Mouse (Mus musculus) left cerebral cortex, postnatal 25 days (tissue): ENCODE results near the gene Hspa12b. TPM values are rescaled to one million over a fixed set of nuclear protein-coding genes. Genes with fewer than 3 reads are reported as not detected.

Experiments used
- total RNA-seq, 2 experiments: library from RNA; stranded (reverse); gene quantifications; 2 replicates each; pipeline ENCODE4 v1.2.3; 2021

Gene Hspa12b
- total RNA-seq, 2 experiments from 2014 or later: 8.9 TPM

Other genes starting within 250 kb of the Hspa12b start
- gene 4930402H24Rik, start 220.9 kb upstream of the Hspa12b start, total RNA-seq: 10 to 100 TPM; 67.1 to 78.1 TPM
- gene Atrn, start 220.8 kb upstream of the Hspa12b start, total RNA-seq: 100 to 1,000 TPM; 122 to 127 TPM
- gene Gfra4, start 84.2 kb upstream of the Hspa12b start, total RNA-seq: 10 to 100 TPM; 58.3 to 63.0 TPM
- 1 to 10 TPM; 4.1 to 6.9 TPM for gene Adam33, start 63.5 kb upstream of the Hspa12b start, total RNA-seq
- gene Siglec1, start 40.5 kb upstream of the Hspa12b start, total RNA-seq: under 1 TPM; 0.23 to 0.28 TPM
- gene Gm11037, start 6.2 kb downstream of the Hspa12b start, total RNA-seq: not detected
- 10 to 100 TPM; 71.7 to 75.8 TPM for gene 1700037H04Rik, start 32.8 kb downstream of the Hspa12b start, total RNA-seq
- 10 to 100 TPM; 77.3 to 78.8 TPM for gene Cenpb, start 52.8 kb downstream of the Hspa12b start, total RNA-seq
- gene Cdc25b, start 59.7 kb downstream of the Hspa12b start, total RNA-seq: 10 to 100 TPM; 13.3 to 16.2 TPM
- 10 to 100 TPM in 1 of 2 experiments, 1 to 10 TPM in 1; 9.9 to 12.8 TPM for gene Spef1, start 60.0 kb downstream of the Hspa12b start, total RNA-seq
- 10 to 100 TPM; 25.1 to 25.4 TPM for gene Ap5s1, start 79.8 kb downstream of the Hspa12b start, total RNA-seq
- 1 to 10 TPM; 5.3 to 5.8 TPM for gene Mavs, start 106.8 kb downstream of the Hspa12b start, total RNA-seq
- 10 to 100 TPM; 64.4 to 70.3 TPM for gene Pank2, start 135.2 kb downstream of the Hspa12b start, total RNA-seq
- 10 to 100 TPM; 38.2 to 40.0 TPM for gene Rnf24, start 225.6 kb downstream of the Hspa12b start, total RNA-seq